Mouse (Mus musculus) frontal cortex, postnatal 10 days (tissue): Measurements from ENCODE around the gene Tmem145.
"Not testable (repeated sequence)": the region's sequence is repeated elsewhere in the genome, so short reads cannot be mapped to it uniquely, and the experiment has no call there.

Experiments
- DNase-seq, 2 experiments: peaks; one replicate each; pipeline ENCODE4 v3.0.0; 2022; ENCODE audit warnings: low spot score in 2 of 2, mixed read lengths in 1 of 2

Tmem145 gene

DNA sequence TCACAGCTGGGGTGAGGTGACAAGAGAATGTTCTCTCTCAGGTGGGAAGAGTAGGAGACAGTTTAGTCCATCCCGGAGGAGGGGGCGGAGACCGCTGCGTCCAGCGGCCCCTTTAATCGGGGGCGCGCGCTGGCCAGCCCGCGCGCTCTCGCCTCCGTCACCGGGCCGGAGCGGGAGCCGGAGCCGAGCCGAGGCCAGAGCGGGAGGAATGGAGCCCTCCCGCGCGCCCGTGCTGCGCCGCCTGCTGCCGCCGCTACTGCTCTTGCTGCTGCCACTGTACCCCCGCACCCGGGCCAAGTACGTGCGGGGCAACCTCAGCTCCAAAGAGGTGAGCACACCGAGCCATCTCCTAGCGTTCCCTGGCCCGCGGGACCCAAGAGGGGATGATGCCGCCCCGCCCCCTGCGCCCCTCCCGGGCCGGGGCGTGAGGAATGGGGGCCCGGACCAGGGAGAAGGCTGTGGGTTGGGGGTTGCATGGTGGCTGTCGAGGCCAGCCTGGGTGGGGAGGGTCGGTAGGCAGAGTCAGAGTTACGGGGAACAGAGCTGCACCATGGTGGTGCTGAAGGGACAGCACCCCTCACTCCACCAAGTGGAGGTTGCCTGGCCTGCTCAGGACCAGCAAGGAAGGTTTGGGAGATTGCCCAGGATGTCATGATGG is at the start of gene Tmem145:
Tmem145 (plus strand) TSS at position 151 of the 658 bp plus-strand sequence.
- no peak for DNase-seq

DNA sequence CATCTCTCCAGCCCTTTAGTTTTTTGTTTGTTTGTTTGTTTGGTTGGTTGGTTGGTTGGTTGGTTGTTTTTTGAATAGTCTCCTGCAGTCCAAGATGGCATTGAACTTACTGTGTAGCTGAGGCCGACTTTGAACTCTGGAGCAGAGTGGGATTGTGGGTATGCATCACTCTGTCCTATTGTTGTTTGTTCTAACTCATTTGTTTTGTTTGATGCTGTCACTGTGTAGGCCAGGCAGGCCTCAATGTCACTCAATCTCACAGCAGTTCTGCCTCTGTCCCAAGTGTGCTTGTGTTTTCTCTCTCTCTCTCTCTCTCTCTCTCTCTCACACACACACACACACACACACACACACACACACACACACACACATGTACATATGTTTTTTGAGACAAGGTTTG is 44.0 kb upstream of the Tmem145 start:
- no peak for DNase-seq

DNA sequence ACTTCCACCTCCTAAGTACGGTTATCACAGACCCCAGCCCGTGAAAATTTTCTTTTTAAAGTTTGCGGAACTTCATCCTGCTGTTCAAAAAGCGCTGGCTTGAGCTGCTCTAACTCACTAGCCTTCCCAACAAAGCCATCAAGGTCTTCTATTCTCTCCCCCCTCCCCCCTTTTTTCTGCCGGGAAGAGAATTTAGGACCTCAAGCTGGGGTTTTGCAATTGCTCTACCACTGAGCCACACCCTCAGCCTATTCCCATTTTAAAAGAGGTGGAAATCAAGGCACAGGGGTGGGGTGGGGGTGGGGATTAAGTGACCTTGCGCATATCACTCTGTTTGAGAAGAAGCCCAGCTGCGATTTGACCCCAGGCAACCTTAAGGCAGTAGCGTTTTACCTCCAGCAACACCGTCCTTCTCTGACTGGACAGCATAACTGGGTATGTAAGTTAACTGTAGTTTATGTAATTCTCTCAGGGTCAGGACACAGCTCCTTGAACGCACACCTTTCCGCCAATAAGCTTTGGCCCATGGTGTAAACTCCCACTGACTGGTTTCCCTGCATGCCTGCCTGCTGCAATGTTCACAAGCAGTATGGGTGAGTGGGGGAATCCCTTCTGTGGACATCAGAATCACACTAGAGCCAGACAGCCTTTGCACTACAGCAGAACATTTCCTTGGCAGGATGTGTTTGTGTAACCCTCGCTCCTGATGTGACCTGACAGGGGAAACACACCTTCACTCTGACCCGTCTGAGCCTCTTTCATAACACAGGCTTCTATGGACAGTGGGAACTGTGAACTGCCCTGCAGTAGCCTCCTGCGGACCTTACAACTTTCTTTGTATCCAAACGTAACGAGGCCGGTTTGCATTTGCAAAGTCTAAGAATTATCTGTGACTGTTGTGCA is 41.7 kb upstream of the Tmem145 start:
- no peak for DNase-seq

DNA sequence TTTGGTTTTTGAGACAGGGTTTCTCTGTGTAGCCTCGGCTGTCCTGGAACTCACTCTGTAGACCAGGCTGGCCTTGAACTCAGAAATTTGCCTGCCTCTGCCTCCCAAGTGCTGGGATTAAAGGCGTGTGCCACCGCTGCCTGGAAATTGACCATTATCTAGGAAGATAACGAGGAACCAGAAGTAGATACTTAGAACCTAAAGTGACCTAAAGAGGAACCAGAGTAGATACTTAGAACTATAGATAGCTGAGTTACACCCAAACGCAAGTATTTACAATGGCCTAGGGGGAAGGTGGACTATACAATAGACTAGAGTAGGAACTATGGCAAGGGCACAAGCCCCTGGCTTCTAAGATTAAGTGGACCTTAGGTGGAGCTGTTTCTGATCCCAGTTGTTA is 40.2 kb upstream of the Tmem145 start:
- not testable (repeated sequence) for DNase-seq

DNA sequence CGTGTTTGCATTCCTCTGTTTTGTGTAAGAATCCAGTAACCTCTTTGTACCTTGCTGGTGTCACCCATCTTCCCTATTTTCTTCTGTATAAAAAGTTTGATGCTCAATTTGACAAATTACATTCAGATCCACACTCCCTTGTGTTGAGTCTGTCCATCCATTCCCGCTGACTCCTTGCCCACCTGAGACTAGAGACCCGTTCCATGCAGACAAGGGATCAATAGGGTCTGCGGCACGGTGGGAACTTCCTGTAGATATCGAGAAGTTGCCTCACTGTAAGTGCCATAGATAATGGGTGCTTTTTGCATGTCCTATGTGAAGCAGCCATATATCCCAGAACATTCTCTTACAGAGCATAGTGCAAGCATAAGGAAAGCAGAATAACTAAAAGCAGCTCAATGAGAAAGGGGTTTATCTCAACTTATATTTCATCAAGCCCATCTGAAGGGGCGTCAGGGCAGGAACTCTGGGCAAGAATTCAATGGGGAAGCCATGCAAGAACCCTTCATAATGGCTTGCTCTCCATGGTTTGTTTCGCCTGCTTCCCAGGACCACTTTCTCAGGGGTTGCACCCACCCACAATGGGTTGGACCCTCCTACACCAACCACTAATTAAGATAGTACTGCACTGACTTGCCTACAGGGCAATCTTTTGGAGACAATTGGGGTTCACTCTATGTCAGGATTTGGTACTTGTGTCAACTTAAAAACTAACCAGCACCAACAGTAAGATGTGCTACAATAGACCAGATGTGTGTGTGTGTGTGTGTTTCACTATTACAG is 39.5 kb upstream of the Tmem145 start:
- no peak for DNase-seq

DNA sequence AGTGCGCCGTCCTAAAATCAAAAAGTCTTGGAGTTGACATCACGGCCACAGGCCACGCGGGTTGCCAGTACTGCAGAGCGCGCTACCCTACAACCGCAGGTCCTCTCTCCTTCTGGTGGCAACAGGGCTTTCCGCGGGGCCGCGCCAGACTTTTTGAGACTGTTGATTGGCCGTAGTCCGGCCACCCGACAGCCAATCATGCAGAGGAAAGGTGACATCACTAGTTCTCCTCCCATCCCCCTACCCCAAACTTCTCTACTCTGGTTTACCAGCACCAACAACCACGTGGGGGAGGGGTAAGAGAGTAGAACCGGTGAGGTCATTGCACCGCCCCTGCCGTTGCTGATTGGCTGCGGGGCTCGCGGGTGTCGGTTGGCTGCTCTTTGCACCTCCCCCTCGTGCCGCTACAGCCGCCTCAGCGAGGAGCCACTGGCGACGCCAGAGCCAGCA is 38.6 kb upstream of the Tmem145 start, which contains the start of gene Cic:
Cic (plus strand) TSS at position 404 of the 450 bp plus-strand sequence.
- DNase-seq = peak; percentile 99 to 100

DNA sequence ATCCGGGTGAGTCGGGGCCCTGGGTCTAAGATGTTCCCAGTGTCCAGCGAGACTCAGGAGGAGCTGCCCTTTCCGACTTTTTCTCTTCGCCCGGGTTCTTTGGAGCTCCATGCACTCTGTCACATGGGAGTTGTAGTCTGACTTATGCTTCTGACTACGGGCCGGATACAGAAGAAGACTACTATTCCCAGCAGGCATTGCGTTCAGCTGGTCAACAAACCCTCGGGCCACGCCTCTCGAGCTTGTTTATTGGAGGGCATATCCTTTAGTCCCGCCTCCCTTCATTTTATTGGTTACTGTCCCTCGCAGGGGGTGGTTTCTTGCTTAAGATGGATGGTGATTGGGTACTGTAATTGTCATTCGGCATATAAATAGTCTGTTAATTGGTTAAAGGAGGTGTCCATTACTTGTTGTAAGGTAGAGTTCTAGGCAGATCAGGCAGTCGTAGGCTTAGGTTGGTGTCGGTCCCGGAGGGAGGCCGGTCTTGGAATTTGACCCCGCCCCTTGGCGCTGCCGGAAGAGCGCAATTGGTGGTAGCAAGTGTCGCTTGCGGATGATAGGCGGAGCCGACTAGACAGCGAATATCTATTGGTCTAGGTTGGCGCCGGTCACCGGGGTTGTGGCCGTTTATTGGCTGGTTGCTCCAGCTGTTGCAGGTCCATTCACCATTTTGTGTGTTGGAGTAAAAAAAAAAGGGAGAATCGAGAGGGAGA is 38.0 kb upstream of the Tmem145 start:
- DNase-seq = peak; percentile 99 to 100

DNA sequence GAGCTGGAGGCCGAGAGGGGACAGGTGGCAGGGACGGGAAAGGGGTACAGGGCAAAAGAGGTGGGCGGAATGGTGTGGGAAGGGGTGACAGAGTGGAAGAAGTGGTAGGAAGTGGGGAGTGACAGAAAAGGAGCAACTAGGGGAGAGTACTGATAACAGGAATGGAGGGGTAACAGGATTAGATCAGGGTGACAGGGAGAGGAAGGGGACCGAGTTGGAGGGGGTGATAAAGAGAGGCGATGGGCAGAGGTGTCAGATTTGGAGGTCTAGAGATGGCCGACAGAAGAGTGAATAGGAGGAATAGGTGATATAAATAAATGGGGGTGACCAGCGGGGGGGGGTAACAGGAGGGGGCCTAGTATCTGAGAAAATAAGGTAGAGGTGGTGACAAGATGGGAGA is 37.3 kb upstream of the Tmem145 start:
- DNase-seq = no peak

DNA sequence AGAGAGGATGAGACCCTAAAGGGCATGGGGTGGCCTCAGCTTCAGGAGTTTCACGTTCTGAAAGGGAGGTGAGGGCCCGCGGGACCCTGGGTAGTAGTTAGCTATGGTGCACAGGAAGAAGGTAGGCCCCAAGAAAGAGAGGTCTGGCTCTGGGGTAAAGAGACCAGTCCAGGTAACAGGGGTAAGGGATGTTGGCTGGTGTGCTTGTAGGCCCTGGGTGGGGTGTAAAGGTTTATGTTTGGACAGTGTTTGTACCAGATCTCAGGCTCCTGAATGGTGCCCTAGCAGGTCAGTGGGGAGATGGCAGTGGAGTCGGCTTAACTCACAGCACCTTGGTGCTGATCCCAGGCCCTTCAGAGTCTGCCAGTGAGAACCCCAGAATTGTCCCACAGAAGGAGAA is 36.9 kb upstream of the Tmem145 start:
- no peak for DNase-seq

DNA sequence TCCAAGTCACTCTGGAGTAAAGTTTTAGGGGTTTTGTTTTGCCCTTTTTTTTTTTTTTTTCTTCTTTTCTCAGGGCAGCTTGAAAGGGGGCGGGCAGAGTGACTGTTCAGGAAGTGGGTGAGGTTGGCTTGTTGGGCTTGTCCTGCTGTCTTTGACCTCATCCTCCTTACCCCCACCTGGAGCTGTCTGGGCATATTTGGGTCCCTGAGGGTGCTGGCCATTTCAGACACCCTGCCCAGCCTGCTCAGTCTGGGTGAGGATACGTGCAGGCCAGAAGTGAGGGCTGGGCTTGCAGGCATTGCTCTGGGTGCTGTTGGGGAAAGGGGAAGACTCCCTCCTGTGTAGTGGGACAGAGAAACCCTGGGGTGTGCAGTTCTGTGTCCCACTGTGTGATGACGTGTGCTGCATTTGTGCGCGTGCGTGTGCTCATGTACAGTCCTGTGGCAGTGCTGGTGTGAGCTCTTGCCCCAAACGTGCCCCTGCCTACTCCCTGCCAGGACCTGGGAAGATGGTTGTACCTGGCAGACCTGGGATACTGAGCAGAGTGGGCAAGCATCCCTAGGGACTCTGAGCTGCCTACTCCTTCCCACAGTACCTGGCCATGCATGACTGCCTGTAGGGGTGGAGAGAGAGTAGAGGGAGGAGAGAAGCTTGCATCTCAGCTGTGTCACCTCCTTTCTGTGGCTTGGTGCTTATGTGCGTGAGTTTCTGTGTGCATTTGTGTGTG is 36.2 kb upstream of the Tmem145 start:
- no peak for DNase-seq

DNA sequence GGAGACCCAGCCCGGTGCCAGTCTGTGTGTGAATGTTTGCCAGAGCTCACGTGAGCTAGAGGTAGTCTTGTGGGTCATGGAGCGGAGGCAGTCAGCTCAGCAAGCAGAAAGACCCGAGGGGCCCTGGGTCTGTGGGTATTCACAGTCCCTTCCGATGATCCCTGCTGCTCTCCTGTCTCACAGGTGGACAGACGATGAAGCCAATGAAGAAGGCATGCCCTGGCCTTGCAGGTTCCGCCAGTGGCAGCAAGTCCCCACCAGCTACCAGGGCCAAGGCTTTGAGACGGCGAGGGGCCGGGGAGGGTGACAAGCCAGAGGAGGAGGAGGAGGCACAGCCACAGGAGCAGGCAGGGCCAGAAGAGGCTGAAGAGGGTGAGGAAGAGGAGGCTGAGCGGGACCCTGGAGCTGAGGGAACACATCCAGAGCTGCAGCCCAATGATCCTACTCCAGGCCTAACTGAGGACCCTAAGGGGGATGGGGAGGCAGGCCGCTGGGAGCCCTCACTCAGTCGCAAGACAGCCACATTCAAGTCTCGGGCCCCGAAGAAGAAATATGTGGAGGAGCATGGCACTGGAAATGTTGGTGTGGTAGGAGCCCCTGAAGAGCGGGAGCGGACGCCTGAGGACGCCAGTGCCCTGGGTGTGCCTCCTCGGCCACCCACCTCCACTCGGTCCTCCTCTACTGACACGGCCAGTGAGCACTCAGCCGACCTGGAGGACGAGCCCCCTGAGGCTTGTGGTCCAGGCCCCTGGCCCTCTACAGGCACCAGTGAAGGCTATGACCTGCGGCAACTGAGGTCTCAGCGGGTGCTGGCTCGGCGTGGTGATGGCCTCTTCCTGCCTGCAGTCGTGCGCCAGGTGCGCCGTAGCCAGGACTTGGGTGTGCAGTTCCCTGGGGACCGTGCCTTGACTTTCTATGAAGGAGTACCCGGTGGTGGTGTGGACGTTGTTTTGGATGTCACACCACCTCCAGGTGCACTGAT is 35.0 kb upstream of the Tmem145 start:
- no peak for DNase-seq

DNA sequence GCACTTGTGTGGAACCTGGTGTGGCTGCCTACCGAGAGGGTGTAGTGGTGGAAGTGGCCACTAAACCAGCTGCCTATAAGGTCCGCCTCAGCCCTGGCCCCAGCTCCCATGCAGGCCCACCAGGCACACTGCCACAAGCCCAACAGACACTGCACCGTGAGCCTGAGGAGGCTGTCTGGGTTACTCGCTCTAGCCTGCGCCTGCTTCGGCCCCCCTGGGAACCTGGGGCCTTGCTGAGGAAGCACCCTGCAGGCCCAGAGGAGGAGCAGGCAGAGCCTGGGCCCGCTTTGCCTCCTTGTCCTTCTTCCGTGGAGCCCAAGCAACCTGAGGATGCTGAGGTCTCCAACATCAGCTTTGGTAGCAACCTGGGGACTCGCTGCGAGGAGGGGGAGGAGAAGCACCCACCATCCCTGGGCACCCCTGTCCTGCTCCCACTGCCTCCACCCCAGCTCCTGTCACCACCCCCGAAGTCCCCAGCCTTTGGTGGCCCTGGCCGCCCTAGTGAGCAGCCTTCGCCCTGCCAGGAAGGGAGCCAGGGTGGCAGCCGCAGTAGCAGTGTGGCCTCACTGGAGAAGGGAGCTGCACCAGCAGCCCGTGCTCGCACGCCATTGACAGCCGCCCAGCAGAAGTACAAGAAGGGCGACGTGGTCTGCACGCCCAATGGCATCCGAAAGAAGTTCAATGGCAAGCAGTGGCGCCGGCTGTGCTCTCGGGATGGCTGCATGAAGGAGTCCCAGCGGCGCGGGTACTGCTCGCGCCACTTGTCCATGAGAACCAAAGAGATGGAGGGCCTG is 34.1 kb upstream of the Tmem145 start:
- no peak for DNase-seq

DNA sequence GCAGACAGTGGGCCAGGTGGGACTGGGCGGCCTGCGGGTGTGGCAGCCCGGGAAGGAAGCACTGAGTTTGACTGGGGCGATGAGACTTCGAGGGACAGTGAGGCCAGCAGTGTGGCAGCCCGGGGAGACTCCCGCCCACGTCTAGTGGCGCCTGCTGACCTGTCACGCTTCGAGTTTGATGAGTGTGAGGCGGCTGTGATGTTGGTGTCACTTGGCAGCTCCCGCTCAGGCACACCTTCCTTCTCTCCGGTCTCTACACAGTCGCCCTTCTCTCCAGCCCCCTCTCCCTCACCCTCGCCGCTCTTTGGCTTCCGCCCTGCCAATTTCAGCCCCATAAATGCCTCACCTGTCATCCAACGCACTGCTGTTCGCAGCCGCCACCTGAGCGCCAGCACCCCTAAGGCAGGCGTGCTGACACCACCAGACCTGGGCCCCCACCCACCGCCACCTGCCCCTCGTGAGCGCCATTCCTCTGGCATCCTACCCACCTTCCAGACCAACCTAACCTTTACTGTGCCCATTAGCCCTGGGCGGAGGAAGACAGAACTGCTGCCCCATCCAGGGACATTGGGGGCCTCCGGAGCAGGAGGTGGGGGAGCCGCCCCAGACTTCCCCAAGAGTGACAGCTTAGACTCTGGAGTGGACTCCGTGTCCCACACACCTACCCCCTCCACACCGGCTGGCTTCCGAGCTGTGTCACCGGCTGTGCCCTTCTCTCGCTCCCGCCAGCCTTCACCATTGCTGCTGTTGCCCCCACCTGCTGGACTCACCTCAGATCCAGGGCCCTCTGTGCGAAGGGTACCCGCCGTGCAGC is 33.3 kb upstream of the Tmem145 start:
- DNase-seq = no peak

DNA sequence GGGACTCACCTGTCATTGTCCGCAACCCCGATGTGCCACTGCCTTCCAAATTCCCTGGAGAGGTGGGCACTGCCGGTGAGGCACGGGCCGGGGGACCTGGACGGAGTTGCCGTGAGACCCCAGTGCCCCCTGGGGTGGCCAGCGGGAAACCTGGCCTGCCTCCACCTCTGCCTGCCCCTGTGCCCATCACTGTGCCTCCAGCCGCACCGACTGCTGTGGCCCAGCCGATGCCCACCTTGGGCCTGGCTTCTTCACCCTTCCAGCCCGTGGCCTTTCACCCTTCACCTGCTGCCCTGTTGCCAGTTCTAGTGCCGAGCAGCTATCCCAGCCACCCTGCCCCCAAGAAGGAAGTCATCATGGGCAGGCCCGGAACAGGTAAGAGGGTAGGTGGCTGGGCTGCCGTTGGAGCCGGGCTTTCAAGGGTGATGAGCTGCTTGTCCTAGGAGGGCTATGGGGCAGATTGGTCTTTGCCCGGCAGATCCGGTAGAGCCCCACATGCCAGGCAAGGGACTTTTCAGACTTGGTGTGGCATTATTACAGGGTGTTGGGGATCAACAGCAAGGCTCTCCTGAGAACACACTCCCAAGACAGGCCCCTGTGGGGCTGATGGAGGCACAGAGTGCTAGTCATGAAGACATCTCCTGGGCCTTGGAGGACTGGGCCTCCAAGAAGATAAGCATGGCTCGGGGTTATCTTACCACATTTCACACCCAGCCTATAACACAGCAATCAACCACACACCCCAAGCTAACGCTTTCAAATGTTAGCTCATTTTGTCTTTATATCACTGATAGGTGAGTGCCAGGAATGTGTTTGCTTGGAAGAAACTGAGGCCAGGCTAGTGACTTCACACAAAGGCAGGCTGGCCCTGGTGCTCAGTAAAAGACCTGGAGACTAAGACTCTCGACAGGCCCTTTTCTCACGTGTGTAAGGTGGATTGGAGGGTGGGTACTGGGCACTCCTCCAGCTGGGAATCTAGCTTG is 32.4 kb upstream of the Tmem145 start:
- DNase-seq = no peak

DNA sequence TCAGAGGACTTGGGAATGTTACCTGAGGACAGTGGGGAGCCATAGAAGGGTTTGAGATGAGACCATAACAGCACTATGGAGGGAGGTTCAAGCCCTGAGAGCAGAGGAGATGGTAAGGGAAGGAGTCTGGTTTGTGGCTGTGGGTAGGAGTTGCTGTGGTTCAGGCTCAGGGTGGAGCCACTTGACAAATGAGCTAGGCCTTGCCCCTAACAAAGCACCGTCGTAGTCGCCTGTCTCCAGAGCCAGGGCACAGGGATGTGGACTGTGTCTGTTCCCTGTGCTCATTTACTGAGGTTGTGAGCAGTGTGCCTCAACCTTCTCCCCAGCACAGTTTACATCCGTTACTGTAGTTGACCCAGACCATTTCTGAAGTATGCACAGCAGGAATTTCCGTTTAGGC is 31.3 kb upstream of the Tmem145 start:
- DNase-seq = no peak

DNA sequence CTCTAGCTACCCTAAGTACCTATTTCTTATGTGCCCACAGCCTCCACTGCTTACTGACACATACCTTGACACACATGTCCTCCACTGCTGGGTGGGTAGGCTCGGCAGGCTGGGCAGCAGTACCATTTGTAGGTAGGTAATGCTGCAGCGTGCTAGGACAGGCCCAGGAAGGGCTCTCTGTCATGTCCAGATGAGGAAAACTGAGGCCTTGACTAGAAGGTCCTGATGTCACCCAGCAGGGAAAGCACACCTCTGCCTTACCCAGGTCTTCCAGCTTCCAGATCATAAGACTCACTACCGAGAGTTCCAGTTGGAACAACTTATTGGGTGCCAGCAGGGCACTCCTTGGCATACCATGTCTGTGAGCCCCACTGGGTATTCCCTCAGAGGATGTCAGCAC is 30.9 kb upstream of the Tmem145 start:
- no peak for DNase-seq
